Mouse (Mus musculus) urinary bladder, postnatal 10 days (tissue): Measurements from ENCODE around the gene Fkbp5.
"Not testable (repeated sequence)": the region's sequence is repeated elsewhere in the genome, so short reads cannot be mapped to it uniquely, and the experiment has no call there.

ENCODE experiments used
- DNase-seq: peaks from one replicate; pipeline ENCODE4 v3.0.0; 2022; ENCODE audit warnings: low spot score

Gene Fkbp5

DNA sequence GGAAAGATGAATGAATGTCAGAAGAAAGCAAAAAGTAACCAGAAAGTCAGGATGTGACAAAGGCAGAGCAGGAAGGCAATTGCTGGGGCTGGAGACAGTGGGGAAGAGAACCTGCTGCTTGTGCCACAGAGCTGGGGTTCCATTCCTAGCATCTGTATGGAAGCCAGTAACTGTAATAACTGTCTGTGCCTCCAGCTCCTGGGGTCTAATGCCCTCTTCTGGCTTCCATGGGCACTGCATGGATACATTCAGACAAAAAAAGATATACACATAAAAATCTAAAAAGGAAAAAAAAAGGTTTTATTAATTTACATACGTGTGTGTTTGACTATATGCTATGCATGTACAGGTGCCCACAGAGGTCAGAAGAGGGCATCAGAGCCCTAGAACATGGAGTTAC, 98.4 kb downstream of the Fkbp5 start:
- DNase-seq: no peak

DNA sequence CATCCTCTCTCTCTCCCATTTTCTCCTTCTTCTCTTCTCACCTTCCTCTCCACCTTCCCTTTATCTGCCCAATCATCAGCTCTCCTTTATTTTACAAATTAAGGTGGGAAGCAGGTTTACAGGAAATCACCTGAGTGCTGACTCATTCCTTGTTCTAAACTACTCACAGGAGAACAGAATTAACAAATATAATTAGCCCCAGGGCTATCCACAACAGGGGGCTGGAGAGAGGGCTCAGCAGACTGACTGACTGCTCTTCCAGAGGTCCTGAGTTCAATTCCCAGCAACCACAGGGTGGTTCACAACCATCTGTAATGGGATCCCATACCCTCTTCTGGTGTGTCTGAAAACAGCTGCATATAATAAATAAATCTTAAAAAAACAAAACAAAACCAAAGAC, 98.8 kb downstream of the Fkbp5 start:
- not testable (repeated sequence) for DNase-seq

DNA sequence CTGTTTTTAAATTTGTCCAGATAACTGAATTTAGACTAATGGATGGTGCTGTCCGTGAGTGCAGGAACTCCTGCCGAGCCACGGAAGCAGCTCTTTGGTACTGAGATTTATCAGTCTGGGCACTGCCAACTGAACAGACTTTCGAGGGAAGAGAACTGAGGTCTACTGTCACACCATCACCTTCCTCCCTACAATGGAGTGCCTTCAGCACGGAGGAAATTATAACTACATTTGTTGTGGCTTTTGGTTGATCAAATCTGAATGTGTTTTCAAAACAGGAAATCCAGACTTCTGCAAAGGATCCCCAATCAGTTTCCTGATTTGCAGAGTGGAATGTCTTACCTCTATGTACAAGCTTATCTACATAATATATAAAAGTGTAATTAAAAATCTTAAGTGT, 99.6 kb downstream of the Fkbp5 start:
- no peak for DNase-seq

DNA sequence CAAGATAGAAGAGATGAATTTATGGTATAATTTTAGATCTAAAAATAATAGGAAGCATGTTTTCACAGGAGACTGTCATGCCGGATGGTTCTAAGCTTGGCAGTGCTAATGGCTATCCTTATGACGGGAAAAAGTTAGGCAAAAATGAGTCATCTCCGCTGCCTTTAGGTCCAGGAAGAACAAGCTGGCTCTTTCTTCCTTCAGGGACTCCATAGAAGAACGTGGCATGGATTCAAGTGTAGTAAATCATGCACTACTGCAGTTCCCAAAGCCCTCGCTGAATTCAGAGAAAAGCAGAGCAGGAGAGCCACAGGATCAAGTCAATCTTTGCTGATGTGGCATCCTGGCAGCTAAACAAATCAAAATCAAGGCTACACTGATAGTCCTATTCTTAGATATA, 102.1 kb downstream of the Fkbp5 start:
- DNase-seq: no peak

DNA sequence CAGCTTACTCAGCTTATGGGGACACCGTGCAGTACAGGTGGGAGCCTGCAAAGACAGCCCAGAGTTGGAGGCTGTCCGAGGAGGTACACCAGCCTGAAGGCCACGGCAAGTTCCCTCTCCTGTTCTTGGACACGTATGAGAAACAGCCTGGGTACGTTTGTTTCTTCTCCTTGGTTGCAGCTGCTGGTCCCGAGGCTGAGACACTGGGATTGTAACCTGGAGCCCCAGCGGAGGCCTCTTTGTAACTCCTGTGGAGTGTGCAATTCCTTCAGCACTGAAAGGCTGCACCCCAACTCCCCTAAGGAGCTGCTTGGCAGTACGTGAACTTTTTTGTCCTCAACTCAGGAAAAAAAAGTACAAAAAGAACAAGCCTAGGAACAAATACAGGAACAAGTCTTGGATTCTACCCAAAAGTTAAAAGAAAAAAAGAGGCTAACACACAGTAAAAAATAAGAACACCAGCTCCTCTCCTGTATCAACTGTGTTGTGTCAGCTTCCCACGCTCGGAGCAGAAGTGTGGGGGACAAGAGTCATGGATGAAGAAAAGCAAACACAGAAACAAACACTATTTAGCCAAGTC, 105.9 kb downstream of the Fkbp5 start:
- no peak for DNase-seq

DNA sequence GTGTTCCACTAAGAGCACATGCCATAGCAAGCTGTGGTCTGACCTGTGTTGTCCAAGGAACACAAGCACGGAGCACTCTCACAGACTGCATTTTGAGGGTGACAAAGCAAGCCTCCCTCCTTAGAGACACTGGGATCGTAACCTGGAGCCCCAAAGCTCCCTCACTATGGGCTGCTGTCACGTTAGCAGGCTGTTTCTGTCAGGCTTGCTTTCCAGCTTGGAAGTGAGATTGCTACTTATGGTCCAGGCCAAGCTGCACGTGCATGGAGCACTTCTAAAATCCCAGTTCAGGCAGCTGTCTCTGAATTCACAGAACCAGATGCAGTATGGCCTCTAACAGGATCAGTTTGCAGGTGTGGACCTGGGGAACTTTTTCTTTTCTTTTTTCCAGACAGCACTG, 106.6 kb downstream of the Fkbp5 start:
- DNase-seq: no peak

DNA sequence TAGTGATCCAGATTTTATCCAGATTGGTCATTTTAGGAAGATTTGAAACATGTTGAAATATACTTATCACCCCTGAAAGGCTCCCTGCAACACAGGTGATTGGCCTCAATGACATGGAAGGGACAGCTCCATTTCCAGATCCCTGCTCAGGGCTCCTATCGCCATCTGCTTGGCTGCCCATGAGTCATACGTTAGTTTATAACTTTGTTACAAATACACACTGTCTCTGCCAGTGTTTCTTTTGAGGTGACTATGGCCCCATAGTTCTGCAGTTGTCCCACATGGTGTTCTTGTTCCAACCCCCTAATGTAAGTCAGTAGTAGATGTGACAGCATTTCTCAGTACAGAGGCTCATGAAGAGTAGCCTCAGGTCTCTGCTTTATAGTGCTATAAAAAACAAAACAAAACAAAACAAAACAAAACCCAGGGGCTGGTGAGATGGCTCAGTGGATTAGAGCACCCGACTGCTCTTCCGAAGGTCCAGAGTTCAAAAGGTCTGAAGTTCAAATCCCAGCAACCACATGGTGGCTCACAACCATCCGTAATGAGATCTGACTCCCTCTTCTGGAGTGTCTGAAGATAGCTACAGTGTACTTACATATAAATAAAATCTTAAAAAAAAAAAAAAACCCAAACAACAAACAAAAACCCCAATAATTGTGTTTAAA, 108.9 kb downstream of the Fkbp5 start:
- no peak for DNase-seq

DNA sequence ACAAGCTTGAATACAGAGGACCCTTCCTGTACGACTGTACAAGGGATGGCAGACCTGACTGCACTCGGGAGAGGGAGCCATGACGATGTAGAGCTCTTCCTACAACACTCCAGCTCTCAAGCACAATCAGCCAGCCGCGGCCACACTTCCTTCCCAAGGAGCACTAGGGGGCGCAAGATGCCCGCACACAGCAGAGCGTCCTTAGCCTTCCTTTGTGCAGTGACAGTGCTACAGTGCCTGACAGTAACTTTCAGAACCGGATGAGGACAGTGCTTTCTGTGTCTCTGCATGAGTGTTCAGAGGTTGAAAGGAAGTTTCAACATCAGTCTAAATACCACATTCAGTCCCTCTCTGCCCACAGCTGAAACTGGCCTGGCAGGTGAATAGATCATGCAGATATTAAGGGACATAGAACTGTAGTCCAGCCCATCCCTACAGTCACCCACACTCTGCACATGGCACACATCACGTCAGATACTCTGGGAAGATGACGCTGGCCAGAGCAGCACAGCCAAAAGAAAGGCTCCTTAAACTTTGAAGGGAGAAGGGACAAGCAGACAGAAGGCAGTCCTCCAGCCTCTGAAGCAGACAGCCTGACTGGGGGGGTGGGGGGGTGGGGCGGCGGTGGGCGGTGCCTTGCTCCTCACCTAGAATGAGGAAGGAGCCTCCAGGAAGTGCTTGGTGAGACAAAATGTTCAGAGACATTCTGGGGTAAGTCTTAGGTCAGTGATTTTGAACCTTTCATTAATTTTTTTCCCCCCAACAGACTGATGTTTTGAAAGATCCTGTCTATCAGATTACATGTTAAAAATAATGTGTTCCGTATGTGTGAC, 109.7 kb downstream of the Fkbp5 start:
- DNase-seq: peak; percentile 54

DNA sequence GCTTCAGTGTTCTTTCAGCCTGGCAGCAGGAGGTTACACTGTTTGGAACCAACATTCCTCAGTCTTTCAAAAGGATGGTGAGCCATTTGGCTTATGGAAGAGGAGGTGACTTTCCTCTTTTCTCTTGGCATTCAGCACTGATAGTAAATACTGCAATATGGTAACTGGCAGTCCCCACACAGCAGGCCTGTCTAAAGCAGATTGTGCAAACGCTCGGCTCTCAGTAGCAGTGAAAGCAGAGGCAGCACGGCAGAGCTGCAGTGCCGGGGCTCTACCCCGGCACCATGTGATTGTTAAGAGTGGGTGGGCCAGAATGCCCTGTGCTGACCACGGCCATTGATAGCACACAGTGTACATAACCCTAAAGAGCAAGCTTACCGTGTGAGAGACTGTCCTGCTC, 110.9 kb downstream of the Fkbp5 start:
- DNase-seq: no peak

DNA sequence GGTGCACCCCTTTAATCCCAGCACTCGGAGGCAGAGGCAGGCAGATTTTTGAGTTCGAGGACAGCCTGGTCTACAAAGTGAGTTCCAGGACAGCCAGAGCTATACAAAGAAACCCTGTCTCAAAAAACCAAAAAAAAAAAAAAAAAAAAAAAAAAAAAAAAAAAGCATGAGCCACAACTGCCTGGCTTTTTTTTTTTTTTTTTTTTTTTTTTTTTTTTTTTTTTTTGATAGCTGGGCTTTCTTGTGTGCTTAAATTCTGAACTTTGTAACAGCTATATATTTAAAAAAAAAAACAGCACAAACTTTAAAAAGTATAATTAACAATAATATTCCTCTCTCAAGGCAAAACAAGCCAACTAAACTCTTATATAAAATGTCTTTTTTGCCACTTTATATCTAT, 112.6 kb downstream of the Fkbp5 start:
- not testable (repeated sequence) for DNase-seq

DNA sequence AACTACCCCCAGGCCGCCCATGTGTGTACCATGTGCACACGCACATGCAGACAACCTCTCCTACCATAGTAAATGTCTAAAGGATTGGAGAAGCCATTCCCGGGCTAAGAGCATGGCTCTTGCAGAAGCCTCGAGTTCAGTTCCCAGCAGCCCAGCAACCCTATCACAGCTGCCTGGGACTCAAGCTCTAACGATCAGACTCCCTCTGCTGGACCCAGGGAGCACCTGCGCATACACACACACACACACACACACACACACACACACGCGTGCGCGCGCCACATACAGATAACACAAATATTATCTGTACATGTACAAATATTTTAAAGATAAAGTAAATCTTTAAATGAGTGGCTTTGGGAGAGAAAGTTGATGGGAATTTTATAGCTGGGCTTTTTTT, 113.0 kb downstream of the Fkbp5 start:
- no peak for DNase-seq

DNA sequence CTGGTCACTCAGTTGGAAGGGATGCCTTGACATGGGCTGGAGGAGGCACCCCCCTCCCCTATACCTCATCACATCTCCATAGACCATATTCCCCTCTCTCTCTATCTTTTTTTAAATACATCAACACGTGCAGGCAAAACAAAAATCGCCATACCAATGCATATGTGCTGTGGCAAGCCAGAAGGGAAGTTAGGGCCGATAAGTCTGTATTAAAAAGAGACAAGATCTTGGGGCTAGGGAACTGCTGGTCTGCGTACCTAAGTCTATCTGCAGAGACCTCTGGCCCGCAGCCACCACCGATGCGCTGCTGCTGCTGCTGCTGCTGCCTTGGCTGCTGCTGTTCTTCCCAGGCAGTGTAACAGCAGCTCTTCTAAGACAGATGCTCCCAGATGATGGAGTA, 122.3 kb downstream of the Fkbp5 start:
- DNase-seq: no peak

DNA sequence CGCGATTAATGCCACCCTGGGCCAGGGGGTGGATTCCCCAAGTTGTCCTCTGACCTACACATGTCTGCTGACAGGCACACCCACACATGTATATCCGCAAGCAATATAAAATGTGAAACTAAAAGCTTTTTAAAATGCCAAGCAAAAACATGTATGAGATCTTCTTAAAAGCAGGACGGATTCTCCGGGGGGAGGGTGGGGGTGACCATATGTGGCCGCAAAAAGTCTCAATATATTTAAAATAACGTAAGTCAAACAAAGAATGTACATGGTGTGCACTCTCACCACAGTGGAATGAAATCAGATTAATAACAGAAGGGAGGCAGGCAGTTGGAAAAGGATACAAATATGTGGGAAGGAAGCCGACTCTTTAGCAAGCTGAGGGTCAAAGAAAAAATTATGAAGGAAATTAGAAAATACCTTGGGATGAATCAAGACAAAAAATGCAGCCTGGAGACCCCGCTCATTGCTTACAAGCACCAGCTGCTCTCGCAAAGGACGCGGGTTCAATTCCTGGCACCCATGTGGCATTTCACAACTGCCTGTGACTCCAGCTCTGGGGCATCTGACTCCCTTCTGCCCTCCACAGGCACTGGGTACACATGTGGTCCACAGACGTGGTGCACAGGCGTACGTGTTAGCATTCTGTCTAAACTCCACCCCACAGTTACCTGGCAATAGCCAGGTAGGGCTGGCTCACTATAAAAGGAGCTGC, 123.1 kb downstream of the Fkbp5 start:
- no peak for DNase-seq

DNA sequence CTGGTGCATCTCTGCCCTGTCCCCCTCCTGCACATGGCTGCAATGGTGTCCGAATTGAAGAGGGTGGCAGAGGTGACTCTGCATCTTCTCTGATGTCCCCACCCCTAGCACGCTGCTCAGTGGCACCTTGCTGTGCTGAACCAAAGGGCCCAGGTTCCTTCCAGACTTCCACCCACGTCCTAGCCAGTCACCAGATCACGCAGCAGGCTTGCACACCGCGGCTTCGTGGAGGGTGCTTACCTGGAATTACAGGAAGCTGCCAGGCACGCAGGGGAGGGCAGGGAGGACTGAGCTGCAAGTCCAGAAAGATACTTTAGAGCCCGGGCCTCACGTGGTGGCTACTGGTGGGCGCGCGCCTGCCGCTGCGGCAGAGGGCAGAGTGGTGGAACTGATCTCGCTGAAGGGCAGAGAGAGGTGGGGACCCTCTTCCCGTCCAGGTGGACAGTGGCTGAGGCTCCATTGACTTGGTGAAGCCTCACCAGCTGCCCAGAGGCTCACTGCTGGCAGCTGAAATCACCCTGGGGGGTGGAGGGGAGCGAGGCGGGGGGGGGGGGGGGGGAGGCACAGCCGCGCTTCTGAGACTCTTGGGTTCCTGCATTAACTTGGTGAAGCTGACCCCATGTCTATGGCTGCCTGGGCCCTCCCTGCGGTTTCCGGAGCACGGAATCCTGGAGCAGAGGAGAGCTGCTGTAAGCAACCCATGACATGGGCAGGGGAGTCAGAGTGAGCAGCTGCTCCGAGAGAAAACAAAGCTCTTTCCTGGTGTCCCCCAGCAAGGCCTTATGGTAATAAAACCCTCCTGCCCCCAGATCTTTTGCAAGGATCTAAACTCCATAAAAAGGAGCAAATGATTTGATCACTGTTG, 125.5 kb downstream of the Fkbp5 start:
- no peak for DNase-seq

DNA sequence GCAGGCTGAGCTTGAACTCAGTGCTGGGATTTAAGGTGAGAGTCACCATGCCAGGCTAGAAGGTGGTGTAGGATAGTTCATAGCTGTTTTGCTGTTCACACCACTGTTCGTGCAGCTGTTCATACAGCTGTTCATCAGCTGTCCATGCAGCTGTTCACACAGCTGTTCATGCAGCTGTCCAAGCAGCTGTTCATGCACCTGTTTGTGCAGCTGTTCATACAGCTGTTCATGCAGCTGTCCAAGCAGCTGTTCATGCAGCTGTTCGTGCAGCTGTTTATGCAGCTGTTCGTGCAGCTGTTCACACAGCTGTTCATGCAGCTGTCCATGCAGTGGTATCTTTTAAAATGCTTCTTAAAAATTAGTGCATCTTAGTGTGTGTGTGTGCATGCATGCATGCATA, 128.8 kb downstream of the Fkbp5 start:
- DNase-seq: no peak

DNA sequence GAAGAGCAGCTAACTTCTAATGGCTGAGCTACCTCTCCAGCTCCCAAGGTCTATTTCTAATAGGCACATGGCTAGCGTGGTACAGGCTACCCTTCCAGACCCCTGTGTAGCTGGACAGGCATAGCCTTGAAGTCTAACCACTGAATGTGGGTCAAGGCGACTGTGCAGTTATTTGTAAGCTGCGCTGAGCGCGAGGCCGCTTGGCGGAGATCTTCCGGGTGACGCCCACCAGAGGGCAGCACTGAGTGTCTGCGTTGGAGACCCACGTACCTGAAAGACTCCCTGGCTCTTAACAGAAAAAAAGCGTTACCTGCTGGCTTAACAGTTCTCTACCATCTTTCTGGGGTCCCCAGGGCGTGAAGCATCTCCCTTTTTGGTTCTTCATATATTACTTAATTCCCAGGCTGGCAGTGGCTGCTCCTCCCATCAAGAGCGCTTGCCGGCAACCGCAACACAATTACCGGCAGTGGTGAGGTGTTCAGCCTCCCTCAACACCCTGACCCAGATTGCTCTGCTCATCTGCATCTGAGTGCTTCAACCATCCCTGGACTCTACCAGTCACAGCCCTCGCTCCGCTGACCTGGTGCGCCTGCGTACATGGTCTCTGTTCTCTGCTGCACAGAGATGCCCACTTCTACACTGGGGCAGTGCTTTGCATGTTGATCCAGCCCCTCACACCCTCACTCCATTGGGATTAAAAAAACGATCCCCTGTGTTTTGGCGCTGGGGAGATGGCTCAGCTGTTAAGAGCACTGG, 131.0 kb downstream of the Fkbp5 start:
- peak; percentile 55 for DNase-seq

DNA sequence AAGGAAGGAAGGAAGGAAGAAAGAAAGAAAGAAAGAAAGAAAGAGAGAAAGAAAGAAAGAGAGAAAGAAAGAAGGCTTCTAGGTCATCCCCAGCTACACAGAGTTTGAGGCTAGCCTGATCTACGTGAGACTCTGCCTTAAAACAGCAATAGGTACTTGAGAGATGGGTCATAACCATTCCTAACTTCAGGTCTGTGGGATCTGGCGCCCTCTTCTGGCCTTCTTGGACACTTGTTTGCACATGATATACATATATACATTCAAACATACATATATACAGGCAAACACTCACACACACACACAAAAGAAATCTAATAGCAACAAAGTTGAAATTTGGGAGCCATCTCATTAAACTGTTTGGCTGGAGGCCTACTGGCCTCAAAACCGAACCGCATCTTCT, 133.0 kb downstream of the Fkbp5 start:
- no peak for DNase-seq

DNA sequence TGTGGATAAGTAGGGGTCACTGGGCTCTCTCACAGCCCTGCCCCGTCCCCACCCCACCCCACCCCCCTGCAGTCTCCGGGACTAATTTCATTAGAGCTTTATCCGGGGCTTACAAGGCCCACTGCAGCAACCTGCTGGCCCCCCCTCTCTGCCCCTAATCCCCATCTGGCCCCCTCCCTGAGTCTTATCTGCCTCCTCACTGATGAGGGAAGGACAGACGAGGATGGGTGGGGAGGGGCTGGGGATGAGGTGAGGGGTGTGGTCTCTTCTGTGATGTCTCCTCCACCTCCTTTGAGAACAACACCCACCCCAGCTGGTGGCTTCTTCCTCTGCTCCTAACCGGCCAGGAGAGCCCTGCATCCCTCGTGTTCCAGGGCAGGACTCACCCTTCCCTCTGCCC, 137.1 kb downstream of the Fkbp5 start:
- no peak for DNase-seq

DNA sequence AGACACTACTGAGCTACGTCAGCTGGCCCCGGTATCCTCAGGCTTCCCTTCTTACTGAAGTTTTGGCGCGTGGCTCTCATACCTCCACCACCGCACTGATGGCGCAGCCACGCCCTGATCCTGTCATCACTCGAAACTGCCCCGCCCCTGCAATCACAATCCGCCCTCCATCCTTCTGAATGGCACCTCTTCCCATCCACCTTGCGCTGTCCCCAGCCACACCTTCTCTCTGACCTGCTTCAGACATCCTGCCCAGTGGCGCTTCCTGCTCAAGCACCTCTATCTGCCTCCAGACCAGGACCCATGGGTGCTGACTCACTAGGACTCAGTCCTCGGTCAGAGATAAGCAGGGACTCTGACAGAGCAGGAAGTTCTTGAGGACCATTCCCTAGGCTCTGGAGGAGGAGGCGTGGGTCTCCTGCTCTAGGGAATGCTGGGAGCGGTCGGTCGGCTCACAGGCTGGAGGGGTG, 141.7 kb downstream of the Fkbp5 start:
- DNase-seq: no peak

DNA sequence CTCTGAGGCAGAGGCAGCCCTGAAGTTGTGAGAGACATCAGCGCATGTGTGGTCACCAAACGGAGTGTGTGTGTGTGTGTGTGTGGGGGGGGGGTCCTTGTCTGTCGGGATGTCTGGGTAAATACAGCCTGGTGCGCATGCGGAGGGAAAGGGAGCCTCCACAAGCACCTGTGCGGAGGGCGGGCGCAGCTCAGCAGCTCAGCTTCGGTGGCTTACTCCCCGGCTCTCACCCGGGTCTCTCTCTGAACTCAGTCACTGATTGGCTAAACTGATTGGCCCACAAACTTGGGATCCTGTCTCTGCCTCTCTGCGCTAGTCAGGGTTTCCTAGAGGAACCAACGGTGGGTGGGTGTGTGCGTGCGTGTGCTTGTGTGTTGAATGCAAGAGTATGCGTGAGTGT, 142.8 kb downstream of the Fkbp5 start:
- no peak for DNase-seq

DNA sequence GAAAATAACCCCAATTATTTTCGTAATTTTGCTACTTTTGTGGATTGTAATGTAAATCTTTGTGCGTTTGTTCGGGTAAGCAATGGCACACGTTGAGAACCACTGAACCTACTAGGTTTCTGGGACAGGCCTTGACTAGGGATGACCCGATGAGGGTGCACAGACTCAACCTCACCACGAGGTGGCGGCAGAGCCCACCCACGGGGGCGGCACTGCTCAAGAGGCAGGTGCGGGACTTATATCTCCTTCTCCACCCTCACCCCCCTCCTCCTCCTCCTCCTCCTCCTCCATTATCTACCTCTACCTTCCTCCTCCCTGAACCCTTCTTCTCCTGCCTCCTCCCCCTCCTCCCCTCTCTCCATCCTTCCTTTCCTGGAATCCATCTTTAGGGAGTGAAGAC, 143.5 kb downstream of the Fkbp5 start:
- no peak for DNase-seq
